In the genomic region with DNA sequence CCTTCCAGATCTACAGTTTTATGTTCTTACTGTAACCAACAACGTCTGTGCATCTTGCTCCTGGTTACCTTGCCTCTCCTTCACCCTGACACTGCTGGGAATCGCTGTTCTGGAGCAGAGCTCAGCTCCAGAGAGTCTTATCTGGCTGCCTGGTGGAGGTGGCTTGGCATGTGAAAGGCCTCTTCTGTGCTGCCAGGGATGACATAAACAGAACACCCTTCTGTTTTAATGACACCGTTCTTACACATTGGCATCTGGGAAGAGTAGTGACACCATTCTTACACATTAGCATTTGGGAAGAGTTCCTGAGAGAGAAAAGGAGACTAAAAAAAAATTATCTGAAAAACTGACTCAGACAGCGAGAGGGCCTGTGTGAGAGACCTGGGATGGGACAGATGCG, we compare ENCODE assay signal across 22 mouse cellular contexts. TPM values are rescaled to one million over a fixed set of nuclear protein-coding genes. Genes with fewer than 3 reads are reported as not detected.
DNase-seq lines count a peak whose midpoint lies in the region; ATAC-seq and TF ChIP-seq lines count a peak whose summit lies in the region.
"Had no signal": no experiment of that assay in that cellular context is flagged by ENCODE, and none has a peak within 500 bp of the region (broad histone marks: within the 10 kb centered on the region; RNA-seq: fewer than 3 reads in every experiment).

No protein-coding gene starts in this region.

- H3K36me3 ChIP-seq in kidney, adult 2 months (ENCODE audit: control insufficient read depth, insufficient read depth, low read length), result no peaks in the 10 kb centered on the region
- no peaks in the 10 kb centered on the region for H3K36me3 ChIP-seq in midbrain, embryonic 11.5 days (ENCODE audit: control insufficient read depth, insufficient read depth, low read length)
- no peaks in the 10 kb centered on the region for H3K36me3 ChIP-seq in midbrain, embryonic 10.5 days
- H3K36me3 ChIP-seq: embryonic facial prominence, embryonic 12.5 days; forebrain, embryonic 15.5 days; heart, embryonic 10.5 days; heart, embryonic 15.5 days; intestine, embryonic 15.5 days had no signal

- no peaks in the 10 kb centered on the region for H3K27me3 ChIP-seq in kidney, adult 2 months (replicated peaks; ENCODE audit: control insufficient read depth, insufficient read depth, low read length)
- H3K27me3 ChIP-seq in midbrain, embryonic 11.5 days (ENCODE audit: control insufficient read depth, insufficient read depth, low read length), result no peaks in the 10 kb centered on the region
- no peaks in the 10 kb centered on the region for H3K27me3 ChIP-seq in midbrain, embryonic 10.5 days (ENCODE audit: low read depth, poor library complexity, severe bottlenecking)
- H3K27me3 ChIP-seq: CH12.LX; embryonic facial prominence, embryonic 12.5 days; forebrain, embryonic 15.5 days; heart, embryonic 15.5 days; intestine, embryonic 15.5 days; Patski had no signal

- H3K4me1 ChIP-seq in kidney, adult 2 months (ENCODE audit: control insufficient read depth, insufficient read depth, low read length), result no peaks in the 10 kb centered on the region
- no peaks in the 10 kb centered on the region for H3K4me1 ChIP-seq in midbrain, embryonic 11.5 days (ENCODE audit: control insufficient read depth, insufficient read depth, low read length)
- no peaks in the 10 kb centered on the region for H3K4me1 ChIP-seq in midbrain, embryonic 10.5 days
- H3K4me1 ChIP-seq: embryonic facial prominence, embryonic 12.5 days; forebrain, embryonic 15.5 days; heart, embryonic 10.5 days; heart, embryonic 15.5 days; intestine, embryonic 15.5 days had no signal

- peak; percentile 5 to 33 for DNase-seq in frontal cortex, adult 2 months (ENCODE audit: extremely low spot score in 1 of 2, low spot score in 1 of 2)
- no peak for DNase-seq in frontal cortex, postnatal 10 days (ENCODE audit: low spot score in 2 of 2)
- no peak for DNase-seq in kidney, adult 2 months
- no peak for DNase-seq in kidney, adult 8-10 months
- peak; percentile 4 for DNase-seq in midbrain, embryonic 11.5 days (ENCODE audit: low spot score, missing footprints)
- no peak for DNase-seq in midbrain, embryonic 10.5 days (ENCODE audit: low spot score)
- DNase-seq in telencephalon, adult 2 months (ENCODE audit: low read depth, low spot score), result peak; percentile 29
- DNase-seq: adrenal gland, postnatal 25 days; cerebellum, adult 11 months; cerebellum, adult 8-10 months; cerebellum, postnatal 25 days; gastrocnemius, postnatal 14 days; heart, postnatal 14 days had no signal

- TF ChIP-seq CTCF in kidney, adult 2 months (conservative IDR thresholded peaks at IDR 0.05; ENCODE audit: insufficient read depth, insufficient read length, low read depth, low read length), result no peak

- no peak overlapping the region; the same call in 1 of the 2 replicates for H3K4me3 ChIP-seq in kidney, adult 2 months (ENCODE audit: insufficient read depth, low read depth, low read length)
- H3K4me3 ChIP-seq in midbrain, embryonic 11.5 days (ENCODE audit: low read depth, low read length), result no peak overlapping the region
- no peak overlapping the region for H3K4me3 ChIP-seq in midbrain, embryonic 10.5 days
- H3K4me3 ChIP-seq: embryonic facial prominence, embryonic 12.5 days; forebrain, embryonic 15.5 days; heart, embryonic 10.5 days; heart, embryonic 15.5 days; intestine, embryonic 15.5 days had no signal

- 71% methylated on average over 5 of the region's 5 CpGs for WGBS in kidney, adult 2 months
- 86% methylated on average over 5 of the region's 5 CpGs for WGBS in midbrain, embryonic 11.5 days
- WGBS in midbrain, embryonic 10.5 days, result 87% methylated on average over 5 of the region's 5 CpGs

- TF ChIP-seq POLR2A in kidney, adult 2 months (IDR thresholded peaks at IDR 0.05; ENCODE audit: low read depth, low read length), result no peak

- no peak overlapping the region for H3K9ac ChIP-seq in midbrain, embryonic 11.5 days (ENCODE audit: low read length)
- H3K9ac ChIP-seq: embryonic facial prominence, embryonic 12.5 days; forebrain, embryonic 15.5 days; heart, embryonic 15.5 days; hindbrain, embryonic 14.5 days; intestine, embryonic 15.5 days had no signal

- H3K27ac ChIP-seq in kidney, adult 2 months (ENCODE audit: insufficient read depth, low read depth, low read length), result 0 out of 2 replicates have a peak overlapping the region, but pooled peaks have one; percentile 8
- H3K27ac ChIP-seq in midbrain, embryonic 11.5 days (ENCODE audit: low read depth, low read length), result no peak overlapping the region
- H3K27ac ChIP-seq in midbrain, embryonic 10.5 days (replicated peaks), result no peak overlapping the region
- H3K27ac ChIP-seq: embryonic facial prominence, embryonic 12.5 days; forebrain, embryonic 15.5 days; heart, embryonic 10.5 days; heart, embryonic 15.5 days; hindbrain, embryonic 14.5 days; intestine, embryonic 15.5 days had no signal

- no peaks in the 10 kb centered on the region for H3K9me3 ChIP-seq in midbrain, embryonic 11.5 days (ENCODE audit: control insufficient read depth, low read length)
- H3K9me3 ChIP-seq in midbrain, embryonic 10.5 days (replicated peaks), result no peaks in the 10 kb centered on the region
- H3K9me3 ChIP-seq: embryonic facial prominence, embryonic 12.5 days; forebrain, embryonic 15.5 days; heart, embryonic 10.5 days; heart, embryonic 15.5 days; intestine, embryonic 15.5 days had no signal

- H3K4me2 ChIP-seq in midbrain, embryonic 11.5 days, result no peak overlapping the region
- H3K4me2 ChIP-seq: embryonic facial prominence, embryonic 12.5 days; forebrain, embryonic 15.5 days; heart, embryonic 15.5 days; hindbrain, embryonic 14.5 days; intestine, embryonic 15.5 days had no signal

- ATAC-seq in midbrain, embryonic 11.5 days (ENCODE audit: low FRiP score), result no peak
- ATAC-seq: activated CD4-positive, CD25-positive, alpha-beta regulatory T cell, adult 4 months; forebrain, embryonic 15.5 days; intestine, embryonic 15.5 days; Patski had no signal

RNA-seq across cellular contexts. Expression of gene Emcn, which starts 11.0 kb away (rescaled TPM):
- polyA plus RNA-seq in frontal cortex, adult 2 months (2012; rRNA removed), result 10.8 and 15.7 TPM in 2 replicates
- polyA plus RNA-seq in kidney, adult 2 months (2012; rRNA removed), result 101 and 121 TPM in 2 replicates
- polyA plus RNA-seq in midbrain, embryonic 11.5 days (2014; fragmentation: Nextera tagmentation; extraction: Ambion mirVana), result 25.4 and 27.5 TPM in 2 replicates
- 17.7 and 26.6 TPM in 2 replicates for polyA plus RNA-seq in midbrain, embryonic 10.5 days (2016; fragmentation: Nextera tagmentation; extraction: Ambion mirVana)
- polyA plus RNA-seq: Patski had no signal

Comparison
In these comparisons a context has a peak if more than half of its experiments do, and no peak if none do; other contexts are left out.
1. DNase-seq: peak in frontal cortex, adult 2 months (2 of 2), midbrain, embryonic 11.5 days (single experiment) and telencephalon, adult 2 months (single experiment); none in frontal cortex, postnatal 10 days (0 of 2), kidney, adult 2 months (single experiment), kidney, adult 8-10 months (0 of 2) and midbrain, embryonic 10.5 days (single experiment).